Mouse (Mus musculus): ENCODE results near the gene Sall2.

The Sall2 gene

GRCm38 (mm10) chr14:52295558-52296264 lies 32.9 kb downstream of the Sall2 start:
- DNase-seq: no peak

GRCm38 (mm10) chr14:52284191-52284590 lies 44.4 kb downstream of the Sall2 start:
- no peak for DNase-seq

GRCm38 (mm10) chr14:52283629-52284028 lies 44.9 kb downstream of the Sall2 start:
- DNase-seq: no peak

DNA sequence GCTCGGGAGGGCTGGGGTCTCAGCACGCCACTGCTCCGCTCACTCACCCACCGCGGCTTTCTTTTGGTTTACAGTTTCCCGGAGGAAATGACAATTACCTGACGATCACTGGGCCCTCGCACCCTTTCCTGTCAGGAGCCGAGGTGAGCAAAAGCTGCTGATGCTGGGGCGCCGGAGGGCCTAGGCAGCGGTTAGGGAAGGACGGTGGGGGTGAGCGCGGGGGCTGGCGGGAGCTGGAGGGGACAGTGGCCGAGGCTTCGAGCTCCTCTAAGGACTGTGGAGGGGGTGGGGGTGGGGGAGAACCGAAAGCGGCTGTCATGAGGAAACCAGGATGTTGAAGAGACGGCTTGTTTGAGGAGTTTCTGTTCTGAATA lies 48.8 kb downstream of the Sall2 start:
- no peak for DNase-seq

- peak; percentile 98 for DNase-seq
These were observed 49.4 kb downstream of the Sall2 start, which contains the start of the genes Tox4 and Rab2b for GRCm38 (mm10) chr14:52278932-52279746. Gene Tox4, plus strand, starts transcription at chr14:52279146. Gene Rab2b, minus strand, starts transcription at chr14:52279545.

DNA sequence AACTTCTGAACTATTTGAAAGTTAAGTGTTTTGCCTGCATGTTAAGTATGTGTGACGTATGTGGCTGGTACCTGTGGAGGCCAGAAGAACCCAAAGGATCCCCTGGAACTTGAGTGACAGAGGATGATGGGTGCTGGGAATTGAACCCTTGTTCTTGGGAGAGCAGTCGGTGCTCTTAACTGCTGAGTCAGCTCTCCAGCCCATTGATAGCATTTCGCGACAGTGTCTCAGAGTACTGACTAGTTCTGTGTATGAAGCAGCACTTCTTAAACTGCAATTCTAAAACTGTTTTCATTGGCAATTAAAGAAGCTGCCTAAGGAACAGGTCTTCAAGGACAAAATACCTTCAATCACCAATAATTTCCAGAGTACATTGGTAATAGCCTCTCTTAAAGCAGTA lies 51.4 kb downstream of the Sall2 start:
- no peak for DNase-seq

- no peak for DNase-seq
These were observed 55.8 kb downstream of the Sall2 start for GRCm38 (mm10) chr14:52272781-52273180.

Data from kidney, adult 11 months (tissue).